Mouse (Mus musculus) megakaryocyte, embryonic 14.5 days (primary cell): ENCODE data around the gene Cks2.

Source experiments
- FLI1 ChIP-seq: IDR thresholded peaks from 2 replicates; pipeline ENCODE4 v1.6.1; 2012; ENCODE audit warnings: low read length, inconsistent platforms, mixed read lengths
- GATA1 ChIP-seq: IDR thresholded peaks from 3 replicates; pipeline ENCODE4 v1.6.1; 2012; ENCODE audit warnings: mixed read lengths, low read length, inconsistent platforms, borderline replicate concordance

DNA sequence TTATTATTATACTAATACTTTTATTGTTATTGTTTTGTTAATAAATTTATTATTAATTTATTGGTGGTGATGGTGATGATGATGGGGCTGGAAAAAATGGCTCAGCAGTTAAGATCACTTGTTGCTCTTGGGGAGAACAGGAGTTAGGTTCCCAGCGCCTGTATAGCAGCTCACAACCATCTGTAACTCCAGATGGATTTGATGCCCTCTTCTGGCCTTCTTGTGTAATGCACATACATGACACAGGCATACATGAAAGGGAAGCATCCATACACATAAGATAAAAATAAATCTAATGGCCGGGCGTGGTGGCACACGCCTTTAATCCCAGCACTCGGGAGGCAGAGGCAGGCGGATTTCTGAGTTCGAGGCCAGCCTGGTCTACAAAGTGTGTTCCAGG lies 35.8 kb upstream of the Cks2 start:
- TF ChIP-seq FLI1 = no peak
- TF ChIP-seq GATA1 = no peak
